In the genomic region with DNA sequence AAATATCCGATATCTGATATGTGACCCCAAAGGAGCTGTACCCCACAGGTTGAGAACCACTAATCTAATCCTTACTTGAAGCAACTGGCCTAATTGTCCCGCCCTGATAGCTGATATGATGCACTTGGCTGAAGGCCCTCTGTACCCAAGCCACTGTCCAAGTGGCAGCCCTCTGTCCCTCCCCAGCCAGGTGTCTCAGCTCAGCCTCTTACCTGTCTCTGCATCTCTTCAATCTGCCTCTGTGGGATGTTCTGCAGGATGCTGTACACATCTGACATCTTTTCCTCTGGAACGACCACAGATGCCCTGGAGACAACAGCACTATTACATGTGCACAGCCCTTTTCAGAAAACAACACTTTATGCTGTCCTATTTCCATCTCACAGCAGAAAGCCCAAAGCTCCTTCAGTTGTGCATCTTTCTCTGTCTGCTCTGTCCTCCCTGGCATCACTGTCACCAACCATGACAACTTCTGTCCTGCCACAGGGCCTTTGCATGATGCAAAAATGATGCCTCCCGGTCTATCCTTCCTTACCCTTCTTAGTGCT, we compare ENCODE assay signal across 10 mouse cellular contexts. TPM values are rescaled to one million over a fixed set of nuclear protein-coding genes. Genes with fewer than 3 reads are reported as not detected.
DNase-seq lines count a peak whose midpoint lies in the region; ATAC-seq and TF ChIP-seq lines count a peak whose summit lies in the region.
"Had no signal": no experiment of that assay in that cellular context is flagged by ENCODE, and none has a peak within 500 bp of the region (broad histone marks: within the 10 kb centered on the region; RNA-seq: fewer than 3 reads in every experiment).

No protein-coding gene starts in this region.

- H3K4me2 ChIP-seq in kidney, embryonic 16.5 days (replicated peaks; ENCODE audit: low read depth, low read length): no peak overlapping the region
- H3K4me2 ChIP-seq in embryonic facial prominence, embryonic 13.5 days: no peak overlapping the region
- H3K4me2 ChIP-seq: limb, embryonic 12.5 days; midbrain, embryonic 13.5 days had no signal

- ATAC-seq in kidney, embryonic 16.5 days (ENCODE audit: low FRiP score, low TSS enrichment): no peak
- ATAC-seq in embryonic facial prominence, embryonic 13.5 days (ENCODE audit: insufficient number of reproducible peaks, insufficient read depth, low FRiP score, low TSS enrichment, low read depth): no peak

- intact Hi-C loops in gastrocnemius, adult 2 months (cut with DNase I): no loop called here
- intact Hi-C loops in gastrocnemius, postnatal 36 days (cut with DNase I): loop anchor here (10.0 kb wide), 1 partner anchor 566 kb away; no protein-coding TSS in a partner anchor

- TF ChIP-seq CTCF in gastrocnemius, adult 2 months (IDR thresholded peaks at IDR 0.05): no peak

- peak; percentile 15 for DNase-seq in gastrocnemius, adult 2 months
- no peak for DNase-seq in gastrocnemius, postnatal 10 days
- no peak for DNase-seq in kidney, postnatal 14 days
- DNase-seq in cerebellum, adult 18-20 months: peak; percentile 71 to 73
- DNase-seq in right cerebral cortex, postnatal 14 days: no peak
- DNase-seq in gastrocnemius, postnatal 36 days: no peak

- H3K4me1 ChIP-seq in kidney, embryonic 16.5 days (ENCODE audit: insufficient read depth, low read length): peaks cover 16% of the 10 kb centered on the region
- H3K4me1 ChIP-seq in embryonic facial prominence, embryonic 13.5 days: peaks cover 22% of the 10 kb centered on the region

- H3K36me3 ChIP-seq in kidney, embryonic 16.5 days (ENCODE audit: insufficient read depth, low read length): peaks cover 26% of the 10 kb centered on the region
- H3K36me3 ChIP-seq in embryonic facial prominence, embryonic 13.5 days: peaks cover 69% of the 10 kb centered on the region

- H3K27me3 ChIP-seq in kidney, embryonic 16.5 days (ENCODE audit: insufficient read depth, low read length): no peaks in the 10 kb centered on the region
- no peaks in the 10 kb centered on the region for H3K27me3 ChIP-seq in embryonic facial prominence, embryonic 13.5 days
- H3K27me3 ChIP-seq: limb, embryonic 12.5 days; midbrain, embryonic 13.5 days had no signal

- 83% methylated on average over 4 of the region's 4 CpGs for WGBS in kidney, embryonic 16.5 days
- 81% methylated on average over 4 of the region's 4 CpGs for WGBS in embryonic facial prominence, embryonic 13.5 days

- no peaks in the 10 kb centered on the region for H3K9me3 ChIP-seq in kidney, embryonic 16.5 days (ENCODE audit: low read length)
- no peaks in the 10 kb centered on the region for H3K9me3 ChIP-seq in embryonic facial prominence, embryonic 13.5 days
- H3K9me3 ChIP-seq: limb, embryonic 12.5 days; midbrain, embryonic 13.5 days had no signal

- H3K27ac ChIP-seq in gastrocnemius, adult 2 months: peak overlapping the region; percentile 63
- H3K27ac ChIP-seq in kidney, embryonic 16.5 days (ENCODE audit: low read length): peak overlapping the region; percentile 49; the same call in 1 of the 2 replicates
- H3K27ac ChIP-seq in embryonic facial prominence, embryonic 13.5 days: peak overlapping the region; percentile 71
- H3K27ac ChIP-seq: limb, embryonic 12.5 days; midbrain, embryonic 13.5 days had no signal

- no peak overlapping the region for H3K4me3 ChIP-seq in gastrocnemius, adult 2 months
- no peak overlapping the region for H3K4me3 ChIP-seq in kidney, embryonic 16.5 days (ENCODE audit: low read length)
- no peak overlapping the region for H3K4me3 ChIP-seq in embryonic facial prominence, embryonic 13.5 days
- H3K4me3 ChIP-seq: limb, embryonic 12.5 days; midbrain, embryonic 13.5 days had no signal

- H3K9ac ChIP-seq in kidney, embryonic 16.5 days (replicated peaks; ENCODE audit: low read length): no peak overlapping the region
- no peak overlapping the region for H3K9ac ChIP-seq in embryonic facial prominence, embryonic 13.5 days
- H3K9ac ChIP-seq: limb, embryonic 12.5 days; midbrain, embryonic 13.5 days had no signal

RNA-seq across cellular contexts. Expression of a gene that starts 31.5 kb away (rescaled TPM):
- total RNA-seq in gastrocnemius, adult 2 months (2021): 10 to 100 TPM; 39.6 to 41.5 TPM
- 10 to 100 TPM; 41.0 to 52.8 TPM for total RNA-seq in gastrocnemius, postnatal 10 days (2021)
- polyA plus RNA-seq in kidney, embryonic 16.5 days (2015; fragmentation: Nextera tagmentation; extraction: Ambion mirVana): 126 and 128 TPM in 2 replicates
- 103 and 120 TPM in 2 replicates for polyA plus RNA-seq in embryonic facial prominence, embryonic 13.5 days (2015; fragmentation: Nextera tagmentation; extraction: Ambion mirVana)
- 10 to 100 TPM; 32.8 to 35.2 TPM for total RNA-seq in gastrocnemius, postnatal 36 days (2021)

RNA-seq across cellular contexts. Expression of a gene that starts 58.9 kb away (rescaled TPM):
- 1 to 10 TPM; 1.7 to 2.2 TPM for total RNA-seq in gastrocnemius, adult 2 months (2021)
- total RNA-seq in gastrocnemius, postnatal 10 days (2021): 1 to 10 TPM; 4.2 to 6.2 TPM
- polyA plus RNA-seq in kidney, embryonic 16.5 days (2015; fragmentation: Nextera tagmentation; extraction: Ambion mirVana): 9.0 and 9.8 TPM in 2 replicates
- 8.8 TPM in 2 replicates for polyA plus RNA-seq in embryonic facial prominence, embryonic 13.5 days (2015; fragmentation: Nextera tagmentation; extraction: Ambion mirVana)
- total RNA-seq in gastrocnemius, postnatal 36 days (2021): 1 to 10 TPM; 3.2 to 4.0 TPM

Comparison
In these comparisons a context has a peak if more than half of its experiments do, and no peak if none do; other contexts are left out.
1. DNase-seq: peak in gastrocnemius, adult 2 months (single experiment) and cerebellum, adult 18-20 months (2 of 2); none in gastrocnemius, postnatal 10 days (single experiment), kidney, postnatal 14 days (single experiment), right cerebral cortex, postnatal 14 days (single experiment) and gastrocnemius, postnatal 36 days (0 of 2).
2. Peak in every context shown above with its lines, with median percentiles within 50 percentile points of each other: H3K27ac ChIP-seq.